Mouse (Mus musculus): ENCODE data around the gene Colq. TPM values are rescaled to one million over a fixed set of nuclear protein-coding genes. Genes with fewer than 3 reads are reported as not detected.

The Colq gene
- polyA plus RNA-seq, 1 experiment from 2014 or later = 0.48 TPM

DNA sequence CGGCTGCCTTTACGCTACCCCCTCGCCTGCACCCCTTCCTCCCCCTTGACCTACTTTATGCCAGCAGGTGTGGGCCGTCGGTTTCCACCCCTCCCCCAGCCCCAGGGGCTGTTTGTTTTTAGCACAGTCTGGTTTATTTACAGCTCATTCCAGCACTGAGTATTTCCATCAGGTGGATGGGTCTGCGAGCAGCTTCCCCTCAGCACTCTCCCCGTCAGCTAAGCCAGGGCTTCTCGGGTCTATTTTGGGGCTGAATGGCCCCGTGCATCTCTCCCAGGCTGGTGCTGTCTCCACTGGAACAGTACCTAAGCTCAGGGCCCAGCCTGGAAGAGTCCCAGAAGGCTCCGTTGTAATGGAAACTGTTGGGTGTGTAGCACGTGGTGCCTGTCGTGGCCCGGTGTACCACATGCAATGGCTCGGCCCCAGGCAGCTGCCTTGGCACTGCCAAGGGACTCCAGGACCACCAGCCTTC, 35.1 kb downstream of the Colq start:
- H3K9me3 ChIP-seq (replicated peaks; ENCODE audit: control insufficient read depth, low read length) = no peaks in the 10 kb centered on the region
- no peak overlapping the region for H3K27ac ChIP-seq (ENCODE audit: low read length)
- no peaks in the 10 kb centered on the region for H3K27me3 ChIP-seq (ENCODE audit: control insufficient read depth, insufficient read depth, low read depth, low read length)
- WGBS (ENCODE audit: insufficient replicate concordance) = 48% methylated on average over 14 of the region's 14 CpGs
- no peaks in the 10 kb centered on the region for H3K4me1 ChIP-seq (ENCODE audit: control insufficient read depth, low read depth, low read length)
- no peak for ATAC-seq (ENCODE audit: low read depth)
- H3K9ac ChIP-seq (ENCODE audit: low read depth, low read length) = no peak overlapping the region
- no peak overlapping the region for H3K4me2 ChIP-seq (ENCODE audit: low read depth, low read length)
- no peaks in the 10 kb centered on the region for H3K36me3 ChIP-seq (ENCODE audit: control insufficient read depth, insufficient read depth)
- no peak overlapping the region for H3K4me3 ChIP-seq (ENCODE audit: low read depth, low read length)

DNA sequence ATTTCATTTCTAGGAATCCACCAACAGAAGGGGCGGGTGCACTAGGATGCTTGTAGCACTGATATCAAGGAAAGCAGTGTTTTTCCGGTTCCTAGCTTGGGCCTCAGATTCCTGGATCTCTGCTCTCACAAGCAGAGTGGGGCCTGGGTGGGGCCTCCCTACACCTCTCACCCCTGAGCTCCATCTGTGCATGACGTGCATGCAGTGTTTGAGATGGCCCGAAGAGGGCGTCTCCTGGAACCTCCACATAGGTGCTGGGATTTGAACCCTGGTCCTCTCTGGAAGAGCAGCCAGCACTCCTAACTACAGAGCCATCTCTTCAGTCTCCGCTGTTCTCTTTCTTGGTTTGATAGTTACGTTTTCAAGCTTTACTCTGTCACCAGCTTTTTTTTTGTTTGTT, 36.1 kb downstream of the Colq start:
- no peaks in the 10 kb centered on the region for H3K27me3 ChIP-seq (ENCODE audit: control insufficient read depth, insufficient read depth, low read depth, low read length)
- H3K4me2 ChIP-seq (ENCODE audit: low read depth, low read length) = no peak overlapping the region
- no peak overlapping the region for H3K27ac ChIP-seq (ENCODE audit: low read length)
- H3K4me3 ChIP-seq (ENCODE audit: low read depth, low read length) = no peak overlapping the region
- no peaks in the 10 kb centered on the region for H3K9me3 ChIP-seq (replicated peaks; ENCODE audit: control insufficient read depth, low read length)
- ATAC-seq (ENCODE audit: low read depth) = no peak
- H3K36me3 ChIP-seq (ENCODE audit: control insufficient read depth, insufficient read depth) = no peaks in the 10 kb centered on the region
- WGBS (ENCODE audit: insufficient replicate concordance) = 68% methylated on average over 7 of the region's 7 CpGs
- no peak overlapping the region for H3K9ac ChIP-seq (ENCODE audit: low read depth, low read length)
- H3K4me1 ChIP-seq (ENCODE audit: control insufficient read depth, low read depth, low read length) = no peaks in the 10 kb centered on the region

DNA sequence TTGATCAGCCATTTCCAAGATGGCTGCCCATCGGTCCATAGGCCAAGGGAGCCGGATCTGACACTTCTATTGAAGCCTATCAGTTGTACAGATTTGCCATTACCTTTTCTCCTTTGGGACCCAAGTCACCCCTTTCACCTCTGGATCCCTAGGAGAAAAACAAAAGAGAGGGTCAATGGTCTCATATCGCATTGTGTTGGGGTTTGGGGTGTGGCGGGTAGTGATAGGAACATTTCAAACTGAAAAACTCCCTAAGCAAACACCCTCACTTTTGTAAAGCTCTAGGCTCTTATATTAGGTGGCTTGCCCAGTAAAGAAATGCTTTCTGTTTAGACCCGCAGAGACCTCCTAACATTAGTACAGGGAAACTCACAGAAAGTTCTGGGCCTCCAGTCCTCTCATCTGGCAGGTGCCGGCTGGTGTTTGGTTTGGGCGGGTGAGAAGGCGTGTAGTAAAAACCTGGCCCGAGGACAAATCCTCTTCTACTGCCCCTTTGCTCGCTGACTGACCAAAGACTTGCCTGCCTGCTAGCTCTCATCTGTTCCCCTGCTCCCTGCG, 47.2 kb downstream of the Colq start:
- H3K4me2 ChIP-seq (ENCODE audit: low read depth, low read length) = no peak overlapping the region
- no peak for ATAC-seq (ENCODE audit: low read depth)
- no peak overlapping the region for H3K27ac ChIP-seq (ENCODE audit: low read length)
- no peaks in the 10 kb centered on the region for H3K4me1 ChIP-seq (ENCODE audit: control insufficient read depth, low read depth, low read length)
- no peaks in the 10 kb centered on the region for H3K9me3 ChIP-seq (replicated peaks; ENCODE audit: control insufficient read depth, low read length)
- no peak overlapping the region for H3K4me3 ChIP-seq (ENCODE audit: low read depth, low read length)
- no peaks in the 10 kb centered on the region for H3K27me3 ChIP-seq (ENCODE audit: control insufficient read depth, insufficient read depth, low read depth, low read length)
- no peak overlapping the region for H3K9ac ChIP-seq (ENCODE audit: low read depth, low read length)
- no peaks in the 10 kb centered on the region for H3K36me3 ChIP-seq (ENCODE audit: control insufficient read depth, insufficient read depth)
- WGBS (ENCODE audit: insufficient replicate concordance) = 74% methylated on average over 11 of the region's 11 CpGs

DNA sequence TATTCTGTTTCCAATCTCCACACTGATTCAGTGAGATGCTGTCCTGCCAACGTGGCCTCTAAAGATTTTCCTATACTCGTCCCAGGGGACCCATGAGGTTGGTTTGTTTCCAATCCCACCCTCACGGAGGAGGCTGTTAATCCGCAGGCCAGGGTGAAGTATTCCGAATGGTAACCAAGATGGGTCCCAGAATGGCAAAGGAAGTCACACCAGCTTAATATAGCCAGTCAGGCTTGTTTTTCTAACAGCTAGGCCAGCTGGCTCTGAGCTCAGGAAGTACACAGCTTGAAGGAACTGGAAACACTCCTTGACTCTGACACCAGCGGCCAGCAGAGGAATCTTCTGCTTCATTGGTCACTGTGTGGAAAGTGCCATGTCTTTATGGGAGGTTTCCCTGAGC, 53.8 kb downstream of the Colq start:
- Histone ChIP-seq H3K27me3 (ENCODE audit: control insufficient read depth, insufficient read depth, low read depth, low read length) (no peaks in the 10 kb centered on the region), H3K36me3 (ENCODE audit: control insufficient read depth, insufficient read depth) (no peaks in the 10 kb centered on the region), H3K4me2 (ENCODE audit: low read depth, low read length) (no peak overlapping the region), H3K4me1 (ENCODE audit: control insufficient read depth, low read depth, low read length) (peaks cover 6% of the 10 kb centered on the region), H3K9me3 (replicated peaks; ENCODE audit: control insufficient read depth, low read length) (no peaks in the 10 kb centered on the region), H3K4me3 (ENCODE audit: low read depth, low read length) (no peak overlapping the region), H3K9ac (ENCODE audit: low read depth, low read length) (no peak overlapping the region), H3K27ac (ENCODE audit: low read length) (no peak overlapping the region)
- 0 out of 2 replicates have a peak, but pooled peaks have one; percentile 11 for ATAC-seq (ENCODE audit: low read depth)
- 65% methylated on average over 6 of the region's 6 CpGs for WGBS (ENCODE audit: insufficient replicate concordance)

DNA sequence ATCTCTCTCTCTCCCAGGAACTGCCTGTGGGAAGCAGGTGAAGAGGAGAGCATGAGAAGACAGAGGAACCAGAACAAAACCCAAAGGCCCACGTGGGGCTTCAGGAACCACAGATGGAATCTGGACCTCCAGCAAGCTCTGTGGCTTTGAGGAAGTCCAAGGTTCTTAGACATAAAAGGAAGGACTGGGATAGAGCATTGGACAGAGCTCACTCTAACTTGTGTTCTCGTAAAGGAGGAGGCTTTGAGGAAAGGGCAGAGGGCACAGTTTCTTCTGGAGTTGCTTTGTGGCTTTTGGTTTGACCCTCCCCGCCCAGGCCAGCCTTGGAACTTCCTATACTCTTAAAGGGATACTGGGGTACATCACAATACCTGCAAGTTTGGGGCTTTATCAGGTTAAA, 58.5 kb downstream of the Colq start:
- Histone ChIP-seq H3K9me3 (replicated peaks; ENCODE audit: control insufficient read depth, low read length) (no peaks in the 10 kb centered on the region), H3K4me3 (ENCODE audit: low read depth, low read length) (no peak overlapping the region), H3K9ac (ENCODE audit: low read depth, low read length) (no peak overlapping the region), H3K4me1 (ENCODE audit: control insufficient read depth, low read depth, low read length) (peaks cover 12% of the 10 kb centered on the region), H3K4me2 (ENCODE audit: low read depth, low read length) (no peak overlapping the region), H3K36me3 (ENCODE audit: control insufficient read depth, insufficient read depth) (no peaks in the 10 kb centered on the region), H3K27me3 (ENCODE audit: control insufficient read depth, insufficient read depth, low read depth, low read length) (no peaks in the 10 kb centered on the region), H3K27ac (ENCODE audit: low read length) (no peak overlapping the region)
- WGBS (ENCODE audit: insufficient replicate concordance) = 17% methylated on average over 3 of the region's 3 CpGs
- no peak for ATAC-seq (ENCODE audit: low read depth)

DNA sequence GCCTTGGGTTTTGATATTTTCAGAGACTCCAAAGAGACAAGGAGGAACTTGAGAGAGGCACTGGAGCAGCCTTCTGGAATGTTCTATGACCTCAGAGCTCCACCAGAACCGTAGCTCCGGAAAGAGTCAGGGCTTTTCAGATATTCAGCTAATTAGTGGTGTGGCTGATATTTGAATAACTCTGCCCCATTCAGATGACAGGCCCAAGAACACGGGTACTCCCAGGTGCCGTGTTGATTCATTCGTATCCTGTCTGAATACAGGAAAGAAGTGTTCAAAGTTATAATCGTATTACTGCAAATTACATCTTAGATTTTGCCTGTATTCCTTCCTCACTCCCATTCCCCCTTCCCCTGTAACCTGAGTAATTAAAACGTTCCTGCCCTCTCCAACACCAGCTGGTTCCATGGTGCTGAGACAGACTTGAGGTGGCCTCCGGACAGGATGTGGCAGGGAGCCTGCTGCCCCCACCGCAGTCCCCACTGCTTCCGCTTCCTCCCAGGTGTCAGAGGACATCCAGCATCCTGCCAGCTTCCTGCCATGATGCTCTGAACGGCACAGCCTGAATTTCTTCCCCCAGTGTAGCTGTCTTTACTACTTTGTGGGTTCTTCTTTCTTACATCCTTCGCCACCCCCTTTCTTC, 59.5 kb downstream of the Colq start:
- peaks cover 12% of the 10 kb centered on the region for H3K4me1 ChIP-seq (ENCODE audit: control insufficient read depth, low read depth, low read length)
- H3K27me3 ChIP-seq (ENCODE audit: control insufficient read depth, insufficient read depth, low read depth, low read length) = no peaks in the 10 kb centered on the region
- no peaks in the 10 kb centered on the region for H3K9me3 ChIP-seq (replicated peaks; ENCODE audit: control insufficient read depth, low read length)
- no peaks in the 10 kb centered on the region for H3K36me3 ChIP-seq (ENCODE audit: control insufficient read depth, insufficient read depth)
- H3K4me2 ChIP-seq (ENCODE audit: low read depth, low read length) = no peak overlapping the region
- H3K4me3 ChIP-seq (ENCODE audit: low read depth, low read length) = no peak overlapping the region
- 20% methylated on average over 12 of the region's 12 CpGs for WGBS (ENCODE audit: insufficient replicate concordance)
- peak overlapping the region; percentile 72 for H3K27ac ChIP-seq (ENCODE audit: low read length)
- no peak for ATAC-seq (ENCODE audit: low read depth)
- no peak overlapping the region for H3K9ac ChIP-seq (ENCODE audit: low read depth, low read length)

DNA sequence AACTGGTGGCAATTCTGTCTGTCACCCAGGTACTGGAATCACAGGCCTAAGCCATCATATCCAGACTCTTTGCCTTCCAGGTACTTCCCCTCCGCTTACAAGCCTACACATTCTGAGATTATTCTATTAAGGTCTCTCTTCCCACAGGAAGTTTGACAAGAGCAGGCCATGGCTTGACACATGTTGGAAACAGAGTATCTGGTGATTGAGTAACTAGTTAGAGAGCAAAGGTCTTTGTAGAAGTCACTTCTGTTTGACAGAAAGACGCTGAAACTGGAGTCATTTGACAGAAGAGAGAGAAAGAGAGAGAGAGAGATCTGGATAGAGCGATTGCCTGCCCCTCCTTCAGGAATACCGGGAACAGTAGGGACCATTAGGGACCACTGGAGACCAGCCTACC, 60.3 kb downstream of the Colq start:
- no peak overlapping the region for H3K9ac ChIP-seq (ENCODE audit: low read depth, low read length)
- H3K36me3 ChIP-seq (ENCODE audit: control insufficient read depth, insufficient read depth) = no peaks in the 10 kb centered on the region
- peak; percentile 50 for ATAC-seq (ENCODE audit: low read depth)
- WGBS (ENCODE audit: insufficient replicate concordance) = 48% methylated on average over 4 of the region's 4 CpGs
- no peak overlapping the region for H3K4me3 ChIP-seq (ENCODE audit: low read depth, low read length)
- no peaks in the 10 kb centered on the region for H3K27me3 ChIP-seq (ENCODE audit: control insufficient read depth, insufficient read depth, low read depth, low read length)
- peaks cover 12% of the 10 kb centered on the region for H3K4me1 ChIP-seq (ENCODE audit: control insufficient read depth, low read depth, low read length)
- no peaks in the 10 kb centered on the region for H3K9me3 ChIP-seq (replicated peaks; ENCODE audit: control insufficient read depth, low read length)
- H3K4me2 ChIP-seq (ENCODE audit: low read depth, low read length) = no peak overlapping the region
- H3K27ac ChIP-seq (ENCODE audit: low read length) = peak overlapping the region; percentile 72

DNA sequence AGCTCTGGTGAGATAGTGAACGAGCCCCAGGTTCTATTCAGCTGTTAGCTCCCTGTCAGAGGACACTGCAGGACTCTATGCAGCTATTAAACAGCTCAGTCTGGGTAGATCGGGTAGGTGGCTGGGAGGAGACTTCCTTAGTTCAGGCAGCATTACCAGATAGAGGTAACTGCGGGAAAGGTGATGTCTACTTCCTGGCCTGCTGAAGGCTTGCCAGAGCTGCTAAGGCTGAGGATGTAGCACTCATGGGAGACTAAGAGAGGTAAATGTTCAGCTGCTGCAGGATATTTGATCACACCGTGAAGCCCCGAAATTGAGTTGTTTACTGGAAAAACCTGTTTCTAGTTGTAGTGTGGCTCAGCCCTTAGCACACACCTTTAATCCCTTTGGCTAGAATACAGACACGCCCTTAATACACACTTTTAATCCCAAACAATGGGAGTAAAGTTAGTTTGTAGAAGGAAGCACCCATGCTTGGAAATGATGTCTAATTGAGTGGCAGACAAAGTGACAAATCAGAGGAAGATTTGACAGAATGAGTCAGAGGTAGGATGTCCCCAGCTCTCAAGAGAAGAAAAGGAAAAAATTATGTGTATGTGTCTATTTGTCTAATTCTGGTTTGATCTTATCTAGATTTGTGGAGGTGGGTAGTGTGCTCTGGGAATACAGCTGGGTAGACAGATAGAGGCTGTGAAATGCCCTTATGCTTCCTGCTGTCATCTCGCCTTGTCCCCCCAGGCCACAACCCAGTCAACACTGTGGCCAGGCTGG, 65.9 kb downstream of the Colq start:
- Histone ChIP-seq H3K9ac (ENCODE audit: low read depth, low read length) (no peak overlapping the region), H3K27ac (ENCODE audit: low read length) (no peak overlapping the region), H3K9me3 (replicated peaks; ENCODE audit: control insufficient read depth, low read length) (no peaks in the 10 kb centered on the region), H3K27me3 (ENCODE audit: control insufficient read depth, insufficient read depth, low read depth, low read length) (no peaks in the 10 kb centered on the region), H3K4me2 (ENCODE audit: low read depth, low read length) (no peak overlapping the region), H3K4me1 (ENCODE audit: control insufficient read depth, low read depth, low read length) (no peaks in the 10 kb centered on the region), H3K36me3 (ENCODE audit: control insufficient read depth, insufficient read depth) (no peaks in the 10 kb centered on the region), H3K4me3 (ENCODE audit: low read depth, low read length) (no peak overlapping the region)
- 53% methylated on average over 7 of the region's 7 CpGs for WGBS (ENCODE audit: insufficient replicate concordance)
- no peak for ATAC-seq (ENCODE audit: low read depth)

DNA sequence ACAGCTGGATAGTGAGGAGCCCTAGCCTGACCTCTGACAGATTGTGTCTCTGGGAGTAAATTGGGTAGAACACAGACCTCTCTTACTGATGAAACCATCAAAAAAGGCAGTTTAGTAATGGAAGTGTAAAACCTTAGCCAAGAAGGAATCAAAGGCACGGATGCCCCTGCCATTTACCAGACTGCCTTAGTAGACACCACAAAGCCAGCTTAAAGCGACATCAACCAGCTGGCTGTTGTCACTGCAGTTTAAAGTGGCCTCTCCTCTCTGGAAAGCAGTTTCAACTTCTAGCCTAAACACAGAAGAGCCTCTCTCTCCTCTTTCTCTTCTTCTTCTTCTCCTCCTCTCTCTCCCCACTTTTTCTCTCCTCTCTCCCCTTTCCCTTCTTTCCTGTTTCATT, 69.8 kb downstream of the Colq start:
- H3K36me3 ChIP-seq (ENCODE audit: control insufficient read depth, insufficient read depth) = no peaks in the 10 kb centered on the region
- H3K4me2 ChIP-seq (ENCODE audit: low read depth, low read length) = no peak overlapping the region
- no peak for ATAC-seq (ENCODE audit: low read depth)
- 60% methylated on average over 2 of the region's 2 CpGs for WGBS (ENCODE audit: insufficient replicate concordance)
- no peaks in the 10 kb centered on the region for H3K9me3 ChIP-seq (replicated peaks; ENCODE audit: control insufficient read depth, low read length)
- no peak overlapping the region for H3K4me3 ChIP-seq (ENCODE audit: low read depth, low read length)
- no peaks in the 10 kb centered on the region for H3K27me3 ChIP-seq (ENCODE audit: control insufficient read depth, insufficient read depth, low read depth, low read length)
- no peaks in the 10 kb centered on the region for H3K4me1 ChIP-seq (ENCODE audit: control insufficient read depth, low read depth, low read length)
- H3K9ac ChIP-seq (ENCODE audit: low read depth, low read length) = no peak overlapping the region
- H3K27ac ChIP-seq (ENCODE audit: low read length) = no peak overlapping the region

Measured in liver, embryonic 16.5 days (tissue).